Mouse (Mus musculus): ENCODE results near the gene Nat14. TPM values are rescaled to one million over a fixed set of nuclear protein-coding genes. Genes with fewer than 3 reads are reported as not detected.
A peak's percentile ranks its signal among the peaks of the same experiment; 100 is the strongest.

Gene Nat14
- polyA plus RNA-seq, 1 experiment from 2014 or later, result 5.5 TPM

- H3K9ac ChIP-seq, result no peak overlapping the region
- WGBS, result 59% methylated on average over 8 of the region's 8 CpGs
- H3K9me3 ChIP-seq (replicated peaks), result no peaks in the 10 kb centered on the region
- no peak overlapping the region for H3K4me2 ChIP-seq
- peaks cover 42% of the 10 kb centered on the region for H3K4me1 ChIP-seq (replicated peaks)
- H3K36me3 ChIP-seq, result no peaks in the 10 kb centered on the region
- H3K4me3 ChIP-seq, result no peak overlapping the region
- peaks cover 5% of the 10 kb centered on the region; the same call in 1 of the 2 replicates for H3K27me3 ChIP-seq (replicated peaks)
- ATAC-seq (ENCODE audit: insufficient number of reproducible peaks, low FRiP score), result no peak
- no peak overlapping the region for H3K27ac ChIP-seq (ENCODE audit: poor library complexity, severe bottlenecking)
Measured at GRCm38 (mm10) chr7:4927711-4928110, 5.9 kb downstream of the Nat14 start.

- 73% methylated on average over 17 of the region's 17 CpGs for WGBS
- no peak overlapping the region for H3K4me3 ChIP-seq
- no peak overlapping the region for H3K9ac ChIP-seq
- no peak overlapping the region for H3K27ac ChIP-seq (ENCODE audit: poor library complexity, severe bottlenecking)
- no peak overlapping the region for H3K4me2 ChIP-seq
- ATAC-seq (ENCODE audit: insufficient number of reproducible peaks, low FRiP score), result no peak
- no peaks in the 10 kb centered on the region for H3K36me3 ChIP-seq
- no peaks in the 10 kb centered on the region for H3K9me3 ChIP-seq (replicated peaks)
- peaks cover 36% of the 10 kb centered on the region for H3K4me1 ChIP-seq (replicated peaks)
- H3K27me3 ChIP-seq (replicated peaks), result peaks cover 5% of the 10 kb centered on the region; the same call in 1 of the 2 replicates
Measured at GRCm38 (mm10) chr7:4928323-4928722, 6.5 kb downstream of the Nat14 start.

GRCm38 (mm10) chr7:4933103-4933502, 11.3 kb downstream of the Nat14 start:
- H3K9me3 ChIP-seq (replicated peaks), result 0 out of 2 replicates have a peak, but pooled peaks cover 3% of the 10 kb centered on the region
- no peaks in the 10 kb centered on the region for H3K4me1 ChIP-seq (replicated peaks)
- no peaks in the 10 kb centered on the region for H3K36me3 ChIP-seq
- H3K27me3 ChIP-seq (replicated peaks), result no peaks in the 10 kb centered on the region
- WGBS, result 59% methylated on average over 12 of the region's 12 CpGs
- no peak overlapping the region for H3K4me3 ChIP-seq
- ATAC-seq (ENCODE audit: insufficient number of reproducible peaks, low FRiP score), result no peak
- no peak overlapping the region for H3K4me2 ChIP-seq
- no peak overlapping the region for H3K27ac ChIP-seq (ENCODE audit: poor library complexity, severe bottlenecking)
- no peak overlapping the region for H3K9ac ChIP-seq

GRCm38 (mm10) chr7:4934160-4934914, 12.5 kb downstream of the Nat14 start:
- H3K4me1 ChIP-seq (replicated peaks), result no peaks in the 10 kb centered on the region
- H3K4me3 ChIP-seq, result no peak overlapping the region
- 78% methylated on average over 4 of the region's 4 CpGs for WGBS
- no peak overlapping the region for H3K4me2 ChIP-seq
- no peaks in the 10 kb centered on the region for H3K27me3 ChIP-seq (replicated peaks)
- H3K9ac ChIP-seq, result no peak overlapping the region
- no peak overlapping the region for H3K27ac ChIP-seq (ENCODE audit: poor library complexity, severe bottlenecking)
- ATAC-seq (ENCODE audit: insufficient number of reproducible peaks, low FRiP score), result no peak
- H3K36me3 ChIP-seq, result no peaks in the 10 kb centered on the region
- H3K9me3 ChIP-seq (replicated peaks), result 0 out of 2 replicates have a peak, but pooled peaks cover 3% of the 10 kb centered on the region

GRCm38 (mm10) chr7:4936832-4937231, 15.0 kb downstream of the Nat14 start:
- Histone ChIP-seq H3K4me2 (no peak overlapping the region), H3K4me3 (no peak overlapping the region), H3K36me3 (no peaks in the 10 kb centered on the region), H3K9me3 (replicated peaks) (0 out of 2 replicates have a peak, but pooled peaks cover 3% of the 10 kb centered on the region), H3K9ac (no peak overlapping the region), H3K27me3 (replicated peaks) (no peaks in the 10 kb centered on the region), H3K4me1 (replicated peaks) (no peaks in the 10 kb centered on the region), H3K27ac (ENCODE audit: poor library complexity, severe bottlenecking) (no peak overlapping the region)
- no peak for ATAC-seq (ENCODE audit: insufficient number of reproducible peaks, low FRiP score)
- WGBS, result 72% methylated on average over 10 of the region's 10 CpGs

GRCm38 (mm10) chr7:4937392-4937791, 15.6 kb downstream of the Nat14 start:
- ATAC-seq (ENCODE audit: insufficient number of reproducible peaks, low FRiP score), result no peak
- no peaks in the 10 kb centered on the region for H3K36me3 ChIP-seq
- H3K27me3 ChIP-seq (replicated peaks), result no peaks in the 10 kb centered on the region
- no peak overlapping the region for H3K4me2 ChIP-seq
- no peak overlapping the region for H3K4me3 ChIP-seq
- H3K9ac ChIP-seq, result no peak overlapping the region
- H3K9me3 ChIP-seq (replicated peaks), result 0 out of 2 replicates have a peak, but pooled peaks cover 3% of the 10 kb centered on the region
- H3K4me1 ChIP-seq (replicated peaks), result no peaks in the 10 kb centered on the region
- H3K27ac ChIP-seq (ENCODE audit: poor library complexity, severe bottlenecking), result no peak overlapping the region
- 75% methylated on average over 11 of the region's 11 CpGs for WGBS

- no peak for ATAC-seq (ENCODE audit: insufficient number of reproducible peaks, low FRiP score)
- H3K36me3 ChIP-seq, result no peaks in the 10 kb centered on the region
- H3K27me3 ChIP-seq (replicated peaks), result no peaks in the 10 kb centered on the region
- H3K9me3 ChIP-seq (replicated peaks), result 0 out of 2 replicates have a peak, but pooled peaks cover 3% of the 10 kb centered on the region
- H3K4me3 ChIP-seq, result no peak overlapping the region
- no peak overlapping the region for H3K4me2 ChIP-seq
- H3K4me1 ChIP-seq (replicated peaks), result no peaks in the 10 kb centered on the region
- no peak overlapping the region for H3K27ac ChIP-seq (ENCODE audit: poor library complexity, severe bottlenecking)
- WGBS, result 23% methylated on average over 2 of the region's 2 CpGs
- H3K9ac ChIP-seq, result no peak overlapping the region
Measured at GRCm38 (mm10) chr7:4938456-4938855, 16.6 kb downstream of the Nat14 start.

GRCm38 (mm10) chr7:4940068-4940479, 18.2 kb downstream of the Nat14 start:
- H3K36me3 ChIP-seq, result no peaks in the 10 kb centered on the region
- H3K9ac ChIP-seq, result no peak overlapping the region
- no peaks in the 10 kb centered on the region for H3K9me3 ChIP-seq (replicated peaks)
- H3K4me3 ChIP-seq, result no peak overlapping the region
- no peaks in the 10 kb centered on the region for H3K4me1 ChIP-seq (replicated peaks)
- ATAC-seq (ENCODE audit: insufficient number of reproducible peaks, low FRiP score), result no peak
- 0 out of 2 replicates have a peak, but pooled peaks cover 6% of the 10 kb centered on the region for H3K27me3 ChIP-seq (replicated peaks)
- no peak overlapping the region for H3K4me2 ChIP-seq
- WGBS, result 17% methylated on average over 9 of the region's 9 CpGs
- no peak overlapping the region for H3K27ac ChIP-seq (ENCODE audit: poor library complexity, severe bottlenecking)

- H3K4me1 ChIP-seq (replicated peaks), result no peaks in the 10 kb centered on the region
- no peak for ATAC-seq (ENCODE audit: insufficient number of reproducible peaks, low FRiP score)
- no peak overlapping the region for H3K9ac ChIP-seq
- H3K4me2 ChIP-seq, result no peak overlapping the region
- 38% methylated on average over 5 of the region's 5 CpGs for WGBS
- no peak overlapping the region for H3K27ac ChIP-seq (ENCODE audit: poor library complexity, severe bottlenecking)
- H3K36me3 ChIP-seq, result no peaks in the 10 kb centered on the region
- no peaks in the 10 kb centered on the region for H3K9me3 ChIP-seq (replicated peaks)
- no peak overlapping the region for H3K4me3 ChIP-seq
- 0 out of 2 replicates have a peak, but pooled peaks cover 6% of the 10 kb centered on the region for H3K27me3 ChIP-seq (replicated peaks)
Measured at GRCm38 (mm10) chr7:4942673-4943072, 20.8 kb downstream of the Nat14 start.

- Histone ChIP-seq H3K9ac (peak overlapping the region; percentile 32; the same call in 1 of the 2 replicates), H3K36me3 (no peaks in the 10 kb centered on the region), H3K4me2 (peak overlapping the region; percentile 67), H3K27me3 (replicated peaks) (0 out of 2 replicates have a peak, but pooled peaks cover 6% of the 10 kb centered on the region), H3K4me1 (replicated peaks) (no peaks in the 10 kb centered on the region), H3K27ac (ENCODE audit: poor library complexity, severe bottlenecking) (no peak overlapping the region), H3K4me3 (peak overlapping the region; percentile 37), H3K9me3 (replicated peaks) (no peaks in the 10 kb centered on the region)
- WGBS, result 12% methylated on average over 15 of the region's 15 CpGs
- ATAC-seq (ENCODE audit: insufficient number of reproducible peaks, low FRiP score), result peak; percentile 78
Measured at GRCm38 (mm10) chr7:4943223-4943815, 21.5 kb downstream of the Nat14 start.

GRCm38 (mm10) chr7:4947855-4948254, 26.0 kb downstream of the Nat14 start:
- H3K36me3 ChIP-seq, result no peaks in the 10 kb centered on the region
- ATAC-seq (ENCODE audit: insufficient number of reproducible peaks, low FRiP score), result no peak
- peaks cover 12% of the 10 kb centered on the region for H3K4me1 ChIP-seq (replicated peaks)
- no peak overlapping the region for H3K4me3 ChIP-seq
- 49% methylated on average over 2 of the region's 2 CpGs for WGBS
- H3K9me3 ChIP-seq (replicated peaks), result no peaks in the 10 kb centered on the region
- H3K27ac ChIP-seq (ENCODE audit: poor library complexity, severe bottlenecking), result no peak overlapping the region
- no peak overlapping the region for H3K9ac ChIP-seq
- H3K27me3 ChIP-seq (replicated peaks), result 0 out of 2 replicates have a peak, but pooled peaks cover 6% of the 10 kb centered on the region
- H3K4me2 ChIP-seq, result no peak overlapping the region
